Mouse (Mus musculus): ENCODE results near the gene Zfp808. TPM values are rescaled to one million over a fixed set of nuclear protein-coding genes. Genes with fewer than 3 reads are reported as not detected.
"Not testable (repeated sequence)": the region's sequence is repeated elsewhere in the genome, so short reads cannot be mapped to it uniquely, and the experiment has no call there.

The Zfp808 gene
- polyA plus RNA-seq (2015; fragmentation: Nextera tagmentation; extraction: Ambion mirVana) = 1.9 and 2.3 TPM in 2 replicates

DNA sequence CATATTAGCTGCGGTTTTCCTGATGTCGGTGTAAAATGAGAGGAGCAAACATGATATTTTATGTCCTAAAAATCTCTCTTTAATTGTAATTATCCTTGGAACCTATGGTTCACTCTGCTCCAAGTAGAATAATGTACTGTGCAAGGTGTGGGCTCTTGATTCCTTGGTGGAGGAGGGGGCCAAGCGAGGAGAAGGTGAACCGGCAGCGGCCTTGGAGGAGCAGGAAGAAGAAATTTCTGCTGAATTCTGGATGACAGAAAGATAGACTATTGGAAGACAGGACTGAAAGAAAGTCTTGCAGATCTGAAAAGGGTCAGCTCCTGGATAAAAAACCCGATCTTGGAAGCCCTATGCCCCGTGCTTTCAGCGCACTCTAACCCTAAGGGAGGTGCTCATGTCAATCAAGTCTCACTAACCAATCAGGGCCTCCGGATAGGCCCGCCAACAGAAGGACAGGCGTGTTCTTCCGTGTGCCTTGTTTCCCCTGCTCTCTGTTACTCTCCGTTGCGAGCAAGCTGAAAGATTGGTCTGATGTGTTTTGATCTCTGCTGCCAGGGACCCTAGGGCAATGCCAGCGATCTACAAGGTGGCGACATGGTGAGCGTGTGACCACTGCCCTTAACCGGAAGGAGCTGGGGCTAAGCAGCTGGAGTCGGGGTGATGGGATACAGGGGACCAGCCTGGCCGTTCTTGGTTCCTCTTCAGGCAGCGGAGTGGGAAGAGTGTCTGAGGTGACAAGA is at the start of gene Zfp808:
Gene Zfp808, plus strand, starts transcription at position 455 of the 740 bp plus-strand sequence.
- not testable (repeated sequence) for ATAC-seq (ENCODE audit: low FRiP score, low TSS enrichment); H3K9me3 ChIP-seq (ENCODE audit: control insufficient read depth, low read length); H3K27ac ChIP-seq (replicated peaks); H3K27me3 ChIP-seq (ENCODE audit: control insufficient read depth, insufficient read depth, low read length); H3K36me3 ChIP-seq (ENCODE audit: control insufficient read depth, insufficient read depth, low read length); H3K4me1 ChIP-seq (replicated peaks; ENCODE audit: control insufficient read depth, insufficient read depth)
- 2% methylated on average over 19 of the region's 21 CpGs for WGBS
- peak; percentile 36 for DNase-seq (ENCODE audit: low spot score)
- H3K4me2 ChIP-seq (replicated peaks; ENCODE audit: low read depth) = peak within 1 kb of the TSS; percentile 49
- peak within 1 kb of the TSS; percentile 63 for H3K9ac ChIP-seq (ENCODE audit: low read length)
- peak within 1 kb of the TSS; percentile 57 for H3K4me3 ChIP-seq (ENCODE audit: low read depth, low read length)

DNA sequence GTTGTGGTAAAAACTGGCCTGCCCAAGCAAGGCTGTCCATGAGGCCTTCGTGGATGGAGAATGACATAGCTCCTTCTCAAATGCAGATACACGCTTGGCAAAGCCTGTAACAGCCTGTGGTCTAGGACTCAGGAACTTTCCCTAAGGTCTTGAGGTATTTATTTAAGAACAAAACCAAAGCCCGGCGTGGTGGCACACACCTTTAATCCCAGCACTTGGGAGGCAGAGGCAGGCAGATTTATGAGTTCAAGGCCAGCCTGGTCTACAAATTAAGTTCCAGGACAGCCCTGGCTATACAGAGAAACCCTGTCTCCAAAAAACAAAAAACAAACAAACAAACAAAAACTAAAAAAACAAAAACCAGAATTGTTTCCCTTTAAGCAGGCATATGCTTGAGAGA is 30.9 kb upstream of the Zfp808 start:
- ATAC-seq (ENCODE audit: low FRiP score, low TSS enrichment); DNase-seq (ENCODE audit: low spot score); H3K27me3 ChIP-seq (ENCODE audit: control insufficient read depth, insufficient read depth, low read length); H3K9me3 ChIP-seq (ENCODE audit: control insufficient read depth, low read length); H3K36me3 ChIP-seq (ENCODE audit: control insufficient read depth, insufficient read depth, low read length); H3K4me2 ChIP-seq (replicated peaks; ENCODE audit: low read depth); H3K27ac ChIP-seq (replicated peaks); H3K4me1 ChIP-seq (replicated peaks; ENCODE audit: control insufficient read depth, insufficient read depth); H3K4me3 ChIP-seq (ENCODE audit: low read depth, low read length); H3K9ac ChIP-seq (ENCODE audit: low read length): not testable (repeated sequence)
- 80% methylated on average over 4 of the region's 4 CpGs for WGBS

DNA sequence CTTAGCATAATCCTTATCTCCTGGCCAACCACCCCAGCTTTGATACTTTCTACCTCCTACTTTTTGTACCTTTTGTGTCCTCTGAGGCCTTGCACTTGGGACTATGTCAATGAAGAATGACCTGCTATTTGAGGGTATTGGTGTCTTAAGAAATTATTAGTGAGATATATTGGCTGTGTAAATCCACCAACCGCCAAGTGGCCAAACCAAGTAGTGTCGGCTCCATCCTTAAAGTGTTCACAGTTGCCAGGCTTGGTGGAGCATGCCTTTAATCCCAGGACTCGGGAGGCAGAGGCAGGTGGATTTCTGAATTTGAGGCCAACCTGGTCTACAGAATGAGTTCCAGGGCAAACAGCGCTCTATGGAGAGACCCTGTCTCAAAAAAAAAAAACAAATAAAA is 30.2 kb upstream of the Zfp808 start:
- not testable (repeated sequence) for ATAC-seq (ENCODE audit: low FRiP score, low TSS enrichment)
- WGBS = 87% methylated on average over 4 of the region's 4 CpGs

DNA sequence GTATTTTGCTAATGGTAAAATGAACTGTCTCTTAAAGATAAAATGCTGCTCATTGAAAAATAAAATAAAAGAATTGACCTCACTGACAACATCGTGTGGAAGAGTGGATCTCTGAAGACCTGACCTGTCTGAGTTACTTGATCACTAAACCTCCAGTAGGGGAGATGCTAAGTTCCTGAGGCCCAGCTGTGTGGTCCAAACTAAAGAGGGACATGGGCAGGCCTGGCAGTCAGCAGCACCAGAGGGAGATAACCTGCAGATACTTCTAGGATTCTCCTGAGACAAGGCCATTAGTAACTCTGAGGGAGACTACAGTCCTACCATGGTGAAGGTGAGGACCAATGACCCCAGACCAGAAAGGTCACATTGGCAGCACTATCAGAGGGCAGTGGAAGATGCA is 27.3 kb upstream of the Zfp808 start:
- 79% methylated on average over 1 of the region's 1 CpGs for WGBS
- H3K4me2 ChIP-seq (replicated peaks; ENCODE audit: low read depth); H3K4me1 ChIP-seq (replicated peaks; ENCODE audit: control insufficient read depth, insufficient read depth); H3K9ac ChIP-seq (ENCODE audit: low read length); H3K27ac ChIP-seq (replicated peaks); H3K36me3 ChIP-seq (ENCODE audit: control insufficient read depth, insufficient read depth, low read length); ATAC-seq (ENCODE audit: low FRiP score, low TSS enrichment); DNase-seq (ENCODE audit: low spot score); H3K4me3 ChIP-seq (ENCODE audit: low read depth, low read length); H3K27me3 ChIP-seq (ENCODE audit: control insufficient read depth, insufficient read depth, low read length); H3K9me3 ChIP-seq (ENCODE audit: control insufficient read depth, low read length): not testable (repeated sequence)

More for the DNA sequence above, 30.2 kb upstream of the Zfp808 start:
- H3K4me3 ChIP-seq (ENCODE audit: low read depth, low read length); DNase-seq (ENCODE audit: low spot score); H3K27me3 ChIP-seq (ENCODE audit: control insufficient read depth, insufficient read depth, low read length); H3K36me3 ChIP-seq (ENCODE audit: control insufficient read depth, insufficient read depth, low read length); H3K9me3 ChIP-seq (ENCODE audit: control insufficient read depth, low read length); H3K4me1 ChIP-seq (replicated peaks; ENCODE audit: control insufficient read depth, insufficient read depth); H3K9ac ChIP-seq (ENCODE audit: low read length); H3K27ac ChIP-seq (replicated peaks); H3K4me2 ChIP-seq (replicated peaks; ENCODE audit: low read depth): not testable (repeated sequence)

DNA sequence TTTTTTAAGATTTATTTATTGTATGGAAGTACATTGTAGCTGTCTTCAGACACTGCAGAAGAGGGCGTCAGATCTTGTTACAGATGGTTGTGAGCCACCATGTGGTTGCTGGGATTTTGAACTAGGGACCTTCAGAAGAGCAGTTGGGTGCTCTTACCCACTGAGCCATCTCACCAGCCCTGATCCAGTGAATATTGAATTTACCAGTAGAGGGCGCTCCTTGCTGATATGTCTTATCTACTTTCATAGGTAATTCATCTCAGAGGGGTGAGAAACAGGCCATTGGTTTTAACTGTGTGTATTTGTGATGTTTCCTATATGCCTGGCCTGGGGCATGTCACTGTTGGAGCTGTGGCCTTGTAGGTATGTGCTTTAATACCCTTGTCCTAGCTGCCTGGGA is 13.8 kb upstream of the Zfp808 start:
- WGBS = 24% methylated on average over 2 of the region's 2 CpGs
- H3K9me3 ChIP-seq (ENCODE audit: control insufficient read depth, low read length) = not testable (repeated sequence)

DNA sequence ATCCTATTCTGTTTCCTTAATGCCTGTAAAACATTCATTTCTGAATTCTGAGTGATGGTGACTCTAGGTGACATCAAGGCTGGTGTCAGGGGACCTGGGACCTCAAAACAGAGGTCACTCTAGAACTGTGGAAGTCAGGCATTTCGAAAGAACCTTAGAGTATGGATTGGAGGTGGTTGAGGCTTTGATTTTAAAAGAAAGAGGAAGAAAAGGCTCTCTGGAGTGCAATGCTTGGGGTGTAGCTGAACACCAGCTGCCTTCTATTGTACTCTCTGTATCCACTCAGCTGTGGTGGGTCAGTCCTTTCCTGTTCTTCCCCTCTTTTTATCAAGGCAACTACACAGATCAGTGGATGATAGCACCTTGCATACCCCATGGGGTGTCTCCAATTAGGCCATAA is 8.1 kb upstream of the Zfp808 start:
- H3K27ac ChIP-seq (replicated peaks); H3K9me3 ChIP-seq (ENCODE audit: control insufficient read depth, low read length); H3K9ac ChIP-seq (ENCODE audit: low read length); DNase-seq (ENCODE audit: low spot score); H3K4me2 ChIP-seq (replicated peaks; ENCODE audit: low read depth); H3K36me3 ChIP-seq (ENCODE audit: control insufficient read depth, insufficient read depth, low read length); H3K4me3 ChIP-seq (ENCODE audit: low read depth, low read length); H3K4me1 ChIP-seq (replicated peaks; ENCODE audit: control insufficient read depth, insufficient read depth); ATAC-seq (ENCODE audit: low FRiP score, low TSS enrichment); H3K27me3 ChIP-seq (ENCODE audit: control insufficient read depth, insufficient read depth, low read length): not testable (repeated sequence)
- WGBS = 72% methylated on average over 1 of the region's 1 CpGs

More for the DNA sequence above, 13.8 kb upstream of the Zfp808 start:
- not testable (repeated sequence) for DNase-seq (ENCODE audit: low spot score); H3K4me2 ChIP-seq (replicated peaks; ENCODE audit: low read depth); H3K36me3 ChIP-seq (ENCODE audit: control insufficient read depth, insufficient read depth, low read length); ATAC-seq (ENCODE audit: low FRiP score, low TSS enrichment); H3K4me1 ChIP-seq (replicated peaks; ENCODE audit: control insufficient read depth, insufficient read depth); H3K9ac ChIP-seq (ENCODE audit: low read length); H3K27ac ChIP-seq (replicated peaks); H3K4me3 ChIP-seq (ENCODE audit: low read depth, low read length); H3K27me3 ChIP-seq (ENCODE audit: control insufficient read depth, insufficient read depth, low read length)

DNA sequence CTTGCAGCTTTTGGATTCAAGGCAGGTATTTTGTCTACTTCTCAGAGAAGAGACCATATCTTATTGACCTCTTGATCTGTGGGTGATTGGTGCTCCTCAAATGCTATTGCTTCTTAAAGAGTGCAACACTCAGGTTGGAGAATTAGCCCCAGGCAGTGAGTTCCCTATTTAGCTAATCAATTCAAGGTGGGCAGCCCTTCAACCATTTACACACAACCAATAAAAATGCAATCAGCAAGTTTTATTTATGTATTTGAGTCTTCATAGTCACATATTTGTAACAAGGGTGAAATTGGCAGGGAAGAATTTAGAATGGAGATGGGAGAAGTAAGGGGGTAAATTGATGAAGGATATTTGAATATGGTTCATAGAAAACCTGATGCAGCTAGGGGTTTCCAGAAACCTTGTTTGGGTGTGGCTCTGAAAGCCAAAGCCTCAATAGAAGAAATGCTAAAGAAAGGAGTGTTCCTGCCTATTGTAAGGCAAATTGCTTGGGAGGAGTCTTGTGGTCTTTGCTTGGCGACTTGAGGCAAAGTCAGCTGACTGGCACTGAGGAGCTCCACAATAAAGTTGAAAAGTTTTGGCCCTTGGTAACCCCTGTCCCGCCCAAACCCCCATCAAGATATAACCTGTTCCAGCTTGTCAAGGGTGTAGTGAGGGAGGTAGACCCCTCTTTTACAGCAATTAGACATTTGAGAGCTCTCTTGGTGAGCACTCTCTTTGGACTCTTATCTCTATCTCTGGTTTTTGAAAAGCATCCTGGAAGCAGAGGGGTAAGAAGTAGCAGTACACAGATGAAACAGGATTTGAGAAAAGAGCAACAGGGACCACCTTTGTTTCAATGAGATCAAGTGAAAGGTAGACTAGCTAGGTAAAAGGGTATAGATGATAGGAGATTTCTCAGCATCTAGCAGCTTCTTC is 52.4 kb downstream of the Zfp808 start:
- not testable (repeated sequence) for ATAC-seq (ENCODE audit: low FRiP score, low TSS enrichment); H3K4me2 ChIP-seq (replicated peaks; ENCODE audit: low read depth)

More for the DNA sequence above, 52.4 kb downstream of the Zfp808 start:
- not testable (repeated sequence) for H3K27ac ChIP-seq (replicated peaks); DNase-seq (ENCODE audit: low spot score); H3K27me3 ChIP-seq (ENCODE audit: control insufficient read depth, insufficient read depth, low read length); H3K9me3 ChIP-seq (ENCODE audit: control insufficient read depth, low read length); H3K4me1 ChIP-seq (replicated peaks; ENCODE audit: control insufficient read depth, insufficient read depth); H3K4me3 ChIP-seq (ENCODE audit: low read depth, low read length); H3K36me3 ChIP-seq (ENCODE audit: control insufficient read depth, insufficient read depth, low read length); H3K9ac ChIP-seq (ENCODE audit: low read length)
- WGBS = 65% methylated on average over 2 of the region's 2 CpGs

Data from stomach, postnatal 0 days (tissue).